Mouse (Mus musculus) midbrain, postnatal 0 days (tissue): ENCODE measurements around the gene Elk4. TPM values are rescaled to one million over a fixed set of nuclear protein-coding genes. Genes with fewer than 3 reads are reported as not detected.

Experiments used
- ATAC-seq: fragments of 200-750 bp; cut with Nextera tagmentation; 2 replicates; pipeline ENCODE4 v1.8.0; 2017; ENCODE audit warnings: moderate number of reproducible peaks, mild to moderate bottlenecking, moderate TSS enrichment, moderate library complexity; ENCODE audit not compliant: low FRiP score
- DNase-seq: peaks from one replicate; pipeline ENCODE4 v3.0.0-alpha.2; 2015; ENCODE audit warnings: low spot score
- H3K27ac ChIP-seq: fragments of 300-500 bp; sonication (generic); 2 replicates; pipeline ENCODE4 v1.5.1; 2014; ENCODE audit warnings: low read depth, mild to moderate bottlenecking, low read length, mixed read lengths
- H3K27me3 ChIP-seq: fragments of 300-500 bp; sonication (generic); 2 replicates; pipeline ENCODE4 v1.6.1; 2014; ENCODE audit warnings: low read length, control low read depth, mixed read lengths; ENCODE audit not compliant: insufficient read depth
- H3K36me3 ChIP-seq: fragments of 300-500 bp; sonication (generic); 2 replicates; pipeline ENCODE4 v1.6.1; 2014; ENCODE audit warnings: low read length, control low read depth, mixed read lengths; ENCODE audit not compliant: insufficient read depth
- H3K4me1 ChIP-seq: fragments of 300-500 bp; sonication (generic); 2 replicates; pipeline ENCODE4 v1.6.1; 2014; ENCODE audit warnings: mild to moderate bottlenecking, control low read depth, antibody characterized with exemption, low read length, mixed read lengths; ENCODE audit not compliant: insufficient read depth
- H3K4me2 ChIP-seq: fragments of 300-500 bp; sonication (generic); 2 replicates; pipeline ENCODE4 v1.6.1; 2014; ENCODE audit warnings: low read depth, mild to moderate bottlenecking, low read length, mixed read lengths; ENCODE audit not compliant: poor library complexity, severe bottlenecking
- H3K4me3 ChIP-seq: fragments of 300-500 bp; sonication (generic); 2 replicates; pipeline ENCODE4 v1.5.1; 2014; ENCODE audit warnings: low read depth, mild to moderate bottlenecking, low read length, moderate library complexity
- H3K9ac ChIP-seq: fragments of 300-500 bp; sonication (generic); replicated peaks from 2 replicates; pipeline ENCODE4 v1.6.1; 2014; ENCODE audit warnings: mild to moderate bottlenecking, low read length, moderate library complexity, mixed read lengths; ENCODE audit not compliant: poor library complexity, severe bottlenecking
- H3K9me3 ChIP-seq: fragments of 300-500 bp; sonication (generic); 2 replicates; pipeline ENCODE4 v1.6.1; 2016; ENCODE audit warnings: low read length, control low read depth
- CTCF ChIP-seq: IDR thresholded peaks from 2 replicates; pipeline ENCODE4 v1.5.1; 2016; ENCODE audit warnings: antibody characterized with exemption, mild to moderate bottlenecking
- WGBS: fragments of 180-500 bp; shearing (Covaris S2); extraction: QIAGEN DNeasy Blood & Tissue Kit; methylation state at CpG from one replicate; pipeline ENCODE4 v1.1.7; 2014; 5-methylcytosine and 5-hydroxymethylcytosine counted together
- polyA plus RNA-seq: library from polyadenylated mRNA; unstranded; fragments of >200 nt; fragmentation: Nextera tagmentation; extraction: Ambion mirVana; gene quantifications from 2 replicates; pipeline ENCODE4 v1.2.1, GENCODE M21; 2015
- total RNA-seq: library from RNA; depleted of rRNA; stranded (reverse); fragments of >200 nt; gene quantifications from 2 replicates; pipeline ENCODE4 v1.2.3, GENCODE M21; 2014

Gene Elk4
- total and polyA plus RNA-seq, 2 experiments from 2014 or later: 8.1 to 17.6 TPM

GRCm38 (mm10) chr1:132001880-132002330 is 5.5 kb upstream of the Elk4 start:
- 85% methylated on average over 4 of the region's 4 CpGs for WGBS
- no peak overlapping the region for H3K4me3 ChIP-seq
- H3K27ac ChIP-seq: no peak overlapping the region
- H3K27me3 ChIP-seq: no peaks in the 10 kb centered on the region
- H3K4me1 ChIP-seq: peaks cover 3% of the 10 kb centered on the region; the same call in 1 of the 2 replicates
- DNase-seq (no peak), ATAC-seq (no peak)
- H3K9ac ChIP-seq: no peak overlapping the region
- TF ChIP-seq CTCF: no peak
- H3K4me2 ChIP-seq: no peak overlapping the region
- no peaks in the 10 kb centered on the region for H3K9me3 ChIP-seq
- no peaks in the 10 kb centered on the region for H3K36me3 ChIP-seq

GRCm38 (mm10) chr1:132003111-132003510 is 4.3 kb upstream of the Elk4 start:
- TF ChIP-seq CTCF: no peak
- no peak for ATAC-seq
- WGBS: 67% methylated on average over 2 of the region's 2 CpGs

GRCm38 (mm10) chr1:132003817-132004216 is 3.6 kb upstream of the Elk4 start:
- Histone ChIP-seq H3K4me3 (no peak overlapping the region), H3K9me3 (no peaks in the 10 kb centered on the region), H3K4me2 (no peak overlapping the region), H3K9ac (no peak overlapping the region), H3K36me3 (no peaks in the 10 kb centered on the region), H3K27me3 (no peaks in the 10 kb centered on the region), H3K4me1 (peaks cover 3% of the 10 kb centered on the region; the same call in 1 of the 2 replicates), H3K27ac (no peak overlapping the region)
- no peak for TF ChIP-seq CTCF
- no peak for DNase-seq
- no peak for ATAC-seq
- WGBS: 62% methylated on average over 1 of the region's 1 CpGs

More at GRCm38 (mm10) chr1:132003111-132003510, 4.3 kb upstream of the Elk4 start:
- H3K4me3 ChIP-seq: no peak overlapping the region
- no peak overlapping the region for H3K27ac ChIP-seq
- no peaks in the 10 kb centered on the region for H3K27me3 ChIP-seq
- H3K4me1 ChIP-seq: peaks cover 3% of the 10 kb centered on the region; the same call in 1 of the 2 replicates
- no peak for DNase-seq
- no peak overlapping the region for H3K4me2 ChIP-seq
- H3K9ac ChIP-seq: no peak overlapping the region
- no peaks in the 10 kb centered on the region for H3K9me3 ChIP-seq
- H3K36me3 ChIP-seq: no peaks in the 10 kb centered on the region

- no peaks in the 10 kb centered on the region for H3K27me3 ChIP-seq
- H3K4me3 ChIP-seq: no peak overlapping the region
These were observed 2.7 kb upstream of the Elk4 start for GRCm38 (mm10) chr1:132004574-132005180.

GRCm38 (mm10) chr1:132005466-132005865 is 1.9 kb upstream of the Elk4 start:
- 86% methylated on average over 1 of the region's 1 CpGs for WGBS

More at GRCm38 (mm10) chr1:132004574-132005180, 2.7 kb upstream of the Elk4 start:
- Histone ChIP-seq H3K9me3 (no peaks in the 10 kb centered on the region), H3K4me2 (no peak overlapping the region), H3K27ac (no peak overlapping the region), H3K36me3 (no peaks in the 10 kb centered on the region), H3K4me1 (peaks cover 7% of the 10 kb centered on the region), H3K9ac (no peak overlapping the region)
- no peak for DNase-seq
- no peak for TF ChIP-seq CTCF
- ATAC-seq: no peak
- WGBS: 89% methylated on average over 6 of the region's 6 CpGs

GRCm38 (mm10) chr1:132006046-132006445 is 1.4 kb upstream of the Elk4 start:
- DNase-seq: no peak
- H3K27me3 ChIP-seq: no peaks in the 10 kb centered on the region
- peaks cover 7% of the 10 kb centered on the region for H3K4me1 ChIP-seq
- H3K4me2 ChIP-seq: no peak overlapping the region
- no peaks in the 10 kb centered on the region for H3K9me3 ChIP-seq
- H3K27ac ChIP-seq: no peak overlapping the region
- no peak for TF ChIP-seq CTCF
- no peak for ATAC-seq
- no peak overlapping the region for H3K9ac ChIP-seq
- no peaks in the 10 kb centered on the region for H3K36me3 ChIP-seq
- 84% methylated on average over 3 of the region's 3 CpGs for WGBS
- H3K4me3 ChIP-seq: no peak overlapping the region

More at GRCm38 (mm10) chr1:132005466-132005865, 1.9 kb upstream of the Elk4 start:
- no peak overlapping the region for H3K9ac ChIP-seq
- H3K27me3 ChIP-seq: no peaks in the 10 kb centered on the region
- DNase-seq: no peak
- no peak overlapping the region for H3K4me3 ChIP-seq
- TF ChIP-seq CTCF: no peak
- no peak overlapping the region for H3K27ac ChIP-seq
- no peak overlapping the region for H3K4me2 ChIP-seq
- H3K36me3 ChIP-seq: no peaks in the 10 kb centered on the region
- peaks cover 7% of the 10 kb centered on the region for H3K4me1 ChIP-seq
- no peak for ATAC-seq
- H3K9me3 ChIP-seq: no peaks in the 10 kb centered on the region
